Mouse (Mus musculus): ENCODE measurements around the gene Catsper4.
A peak's percentile ranks its signal among the peaks of the same experiment; 100 is the strongest.

The Catsper4 gene

GRCm38 (mm10) chr4:134172391-134172790 is 54.8 kb downstream of the Catsper4 start:
- DNase-seq, result no peak

GRCm38 (mm10) chr4:134166906-134167305 is 60.3 kb downstream of the Catsper4 start:
- DNase-seq, result no peak

- peak; percentile 75 for DNase-seq
These were observed 61.4 kb downstream of the Catsper4 start for GRCm38 (mm10) chr4:134165548-134166465.

- DNase-seq, result peak; percentile 25
These were observed 62.2 kb downstream of the Catsper4 start for GRCm38 (mm10) chr4:134165024-134165423.

GRCm38 (mm10) chr4:134164591-134164990 is 62.6 kb downstream of the Catsper4 start:
- DNase-seq, result no peak
